Mouse (Mus musculus) CD4-positive, CD25-positive, alpha-beta regulatory T cell, adult 4 months (primary cell): ENCODE data around the gene Osbpl6. TPM values are rescaled to one million over a fixed set of nuclear protein-coding genes. Genes with fewer than 3 reads are reported as not detected.

ENCODE experiments used
- ATAC-seq: one replicate; pipeline ENCODE4 v1.8.0; 2017
- polyA plus RNA-seq, 2 experiments: library from polyadenylated mRNA; unstranded; fragments of 100-300 nt; shearing (Covaris generic); gene quantifications; one replicate each; pipeline ENCODE4 v1.2.1; 2017

The Osbpl6 gene
- polyA plus RNA-seq, 2 experiments from 2014 or later = 0.24 to 0.27 TPM

DNA sequence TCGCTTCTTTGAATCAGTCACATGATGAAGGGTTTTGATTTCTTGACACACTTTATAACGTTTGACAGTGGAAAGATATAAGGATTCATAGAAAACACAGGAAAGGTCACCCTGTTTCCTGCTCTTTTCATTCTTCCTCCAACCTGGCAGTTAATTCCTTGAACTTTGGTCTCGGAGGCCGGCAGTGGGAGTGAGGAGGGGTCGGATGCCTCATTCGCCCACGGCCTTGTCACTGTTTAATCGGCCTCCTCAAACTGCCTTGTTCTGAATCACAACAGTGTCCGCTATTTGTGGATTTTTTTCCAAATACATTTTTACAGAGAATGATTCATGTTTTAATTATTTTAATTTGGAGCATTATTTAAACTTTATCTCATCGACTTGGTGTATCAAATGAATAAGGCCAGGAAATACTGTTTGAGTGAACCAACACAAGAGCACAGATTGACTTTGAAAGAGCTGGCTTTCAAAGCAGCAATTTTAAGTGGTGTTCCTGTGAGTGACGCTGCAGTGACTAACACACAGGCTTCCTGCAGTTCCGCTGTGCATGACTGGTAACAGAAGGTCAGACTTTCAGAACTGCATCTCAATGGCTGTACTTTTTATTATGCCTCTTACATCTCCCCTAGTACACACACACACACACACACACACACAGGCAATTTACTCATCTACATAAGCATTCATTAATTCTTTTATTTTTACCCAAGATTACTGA, 98.0 kb downstream of the Osbpl6 start:
- ATAC-seq = no peak

DNA sequence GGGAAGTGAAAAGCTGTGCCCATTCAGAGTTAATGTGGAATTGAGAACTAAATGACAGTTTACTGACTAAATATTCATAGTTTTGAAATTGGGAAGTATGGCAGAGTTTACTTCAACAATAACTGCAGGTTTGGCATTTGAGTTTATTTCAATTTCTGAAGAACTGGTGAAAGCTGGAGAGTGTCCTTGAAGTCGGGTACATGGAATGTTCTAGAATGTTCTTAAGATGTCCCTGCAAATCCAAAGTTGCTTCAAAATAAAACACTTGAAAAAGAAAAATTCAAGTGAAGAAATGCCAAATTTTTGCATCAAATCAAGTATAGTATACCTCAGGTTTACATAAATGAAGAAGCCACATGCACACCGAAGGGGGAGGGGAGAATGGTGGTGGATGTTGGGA, 98.7 kb downstream of the Osbpl6 start:
- ATAC-seq = no peak

DNA sequence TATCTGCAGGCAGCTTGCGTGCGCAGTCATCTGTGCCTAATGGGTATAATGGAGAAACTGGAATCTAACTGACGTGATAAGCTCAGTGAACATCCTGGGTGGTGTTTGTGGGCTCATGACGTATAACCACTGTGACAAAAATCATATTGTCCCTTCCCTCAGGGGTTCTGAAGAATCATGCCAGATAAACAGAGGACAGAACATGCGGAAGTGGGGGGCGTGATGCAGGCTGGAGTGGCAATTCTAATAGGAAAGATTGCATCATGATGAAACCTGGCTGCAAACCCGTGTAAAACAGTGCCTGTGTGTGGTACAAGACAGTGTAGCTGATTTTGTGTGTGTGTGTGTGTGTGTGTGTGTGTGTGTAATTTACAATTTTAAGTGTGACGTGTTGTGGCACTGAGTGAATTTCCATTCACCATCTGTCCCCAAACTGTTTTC, 105.0 kb downstream of the Osbpl6 start:
- no peak for ATAC-seq

DNA sequence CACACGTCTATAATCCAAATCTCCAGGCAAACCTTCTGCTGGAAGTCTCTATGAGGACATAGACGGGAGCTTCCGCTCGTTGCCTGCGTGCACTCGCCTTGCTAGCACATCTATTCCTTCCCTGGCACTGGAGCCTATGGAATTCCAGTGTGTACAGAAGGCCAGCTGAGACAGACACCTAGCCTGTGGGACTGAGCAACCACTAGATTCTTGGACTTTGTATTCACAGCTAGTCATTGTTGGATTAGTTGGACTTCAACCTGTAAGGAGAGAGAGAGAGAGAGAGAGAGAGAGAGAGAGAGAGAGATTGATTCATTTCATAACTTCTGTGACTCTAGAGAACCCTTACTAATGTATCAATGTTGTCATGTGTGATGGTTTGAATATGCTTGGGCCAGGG, 105.8 kb downstream of the Osbpl6 start:
- no peak for ATAC-seq

DNA sequence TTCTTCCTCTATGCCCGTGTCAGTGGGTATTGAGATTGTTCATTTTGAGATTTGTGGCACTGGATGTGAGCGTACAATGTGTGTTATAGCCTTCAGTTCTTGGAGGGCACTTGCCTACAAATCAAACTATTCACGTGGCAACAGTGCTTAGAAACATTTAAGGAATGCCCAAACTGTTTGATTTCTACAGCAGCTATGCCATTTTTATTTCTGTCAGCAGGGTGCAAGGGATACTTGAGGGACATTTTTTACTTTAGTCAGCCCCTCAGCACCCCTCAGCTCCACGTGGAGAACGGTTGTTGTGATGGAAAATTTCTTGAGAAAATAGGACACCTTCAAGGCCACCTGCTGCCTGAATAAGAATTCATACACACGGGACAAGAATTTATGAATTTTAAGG, 106.6 kb downstream of the Osbpl6 start:
- ATAC-seq = no peak

DNA sequence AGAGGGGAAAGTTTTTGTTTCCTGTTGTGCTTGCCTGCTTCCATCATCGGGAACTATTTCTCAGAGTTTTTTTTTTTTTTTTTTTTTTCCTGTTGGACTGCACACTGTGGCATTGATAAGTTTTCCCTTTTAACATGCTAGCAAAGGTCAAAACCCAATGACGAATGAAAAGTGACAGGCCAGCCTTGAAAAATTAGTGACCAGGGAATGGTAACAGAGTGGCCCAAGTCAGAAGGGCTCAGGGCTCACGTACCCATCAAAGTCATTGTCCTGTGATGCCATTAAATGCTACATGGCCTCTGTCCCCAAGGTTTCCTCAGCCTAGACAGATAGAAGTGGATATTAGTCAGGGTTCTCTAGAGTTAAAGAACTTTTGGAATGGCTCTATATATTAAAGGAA, 107.0 kb downstream of the Osbpl6 start:
- ATAC-seq = no peak

DNA sequence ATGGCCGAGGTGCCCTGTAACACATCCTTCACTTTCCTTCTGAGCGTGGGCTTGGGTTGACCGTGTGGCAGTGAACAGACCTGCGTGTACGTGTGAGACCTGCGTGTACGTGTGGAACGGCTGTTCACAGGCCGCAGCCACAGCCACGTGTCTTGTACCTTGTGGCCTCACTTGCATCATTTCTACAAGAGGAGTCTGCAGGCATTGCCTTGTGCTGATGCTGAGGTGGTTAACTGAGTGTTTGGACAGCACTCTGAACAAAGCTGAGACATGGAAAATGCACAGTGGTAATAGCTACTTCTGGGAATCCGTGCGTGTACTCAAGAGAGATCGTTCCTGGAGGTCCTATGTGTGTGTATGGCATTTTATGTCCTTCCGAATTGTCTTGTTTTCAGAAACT, 111.2 kb downstream of the Osbpl6 start:
- no peak for ATAC-seq

DNA sequence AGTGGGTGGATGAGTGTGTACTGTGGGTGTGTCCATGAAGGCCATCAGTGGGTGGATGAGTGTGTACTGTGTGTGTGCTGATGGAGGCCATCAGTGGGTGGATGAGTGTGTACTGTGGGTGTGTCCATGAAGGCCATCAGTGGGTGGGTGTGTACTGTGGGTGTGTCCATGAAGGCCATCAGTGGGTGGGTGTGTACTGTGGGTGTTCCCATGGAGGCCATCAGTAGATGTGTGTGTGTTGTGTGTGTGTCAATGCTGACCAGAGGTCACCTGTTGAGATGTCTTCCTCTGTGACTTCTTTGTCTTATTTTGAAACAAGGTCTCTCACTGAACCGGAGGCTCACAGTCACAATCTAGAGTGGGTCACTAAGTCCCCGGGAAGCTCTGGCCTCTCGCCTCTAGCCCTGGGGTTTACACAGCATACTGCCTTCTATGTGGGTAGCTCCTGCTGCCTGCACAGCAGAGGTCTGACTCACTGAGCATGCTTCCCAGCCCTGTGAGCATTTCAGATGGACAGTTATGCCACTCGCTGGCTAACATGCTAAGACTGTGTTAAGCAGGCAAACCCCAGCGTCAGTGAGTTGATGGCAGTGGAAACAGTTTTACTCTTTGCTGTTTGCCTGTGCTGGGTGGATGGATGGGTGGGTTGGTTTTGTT, 112.2 kb downstream of the Osbpl6 start:
- no peak for ATAC-seq

DNA sequence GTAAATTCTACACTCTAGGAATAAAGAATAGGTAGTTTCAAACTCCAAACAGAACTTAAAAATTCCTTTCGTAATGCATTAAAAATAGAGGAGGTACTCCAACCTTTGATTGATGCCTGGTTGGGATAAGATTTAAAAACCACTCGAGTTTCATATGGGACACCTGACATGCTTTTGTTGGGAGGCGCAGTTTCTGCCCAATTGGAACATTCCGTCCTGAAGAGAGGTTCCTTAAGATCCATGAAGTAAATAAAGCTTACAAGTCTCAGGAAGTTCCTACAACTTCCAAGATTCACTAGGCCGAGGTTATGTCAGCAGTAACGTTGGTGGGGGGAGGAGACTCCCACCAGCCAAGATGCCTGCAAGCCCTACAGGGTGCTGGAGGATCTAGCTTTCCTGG, 115.3 kb downstream of the Osbpl6 start:
- no peak for ATAC-seq

DNA sequence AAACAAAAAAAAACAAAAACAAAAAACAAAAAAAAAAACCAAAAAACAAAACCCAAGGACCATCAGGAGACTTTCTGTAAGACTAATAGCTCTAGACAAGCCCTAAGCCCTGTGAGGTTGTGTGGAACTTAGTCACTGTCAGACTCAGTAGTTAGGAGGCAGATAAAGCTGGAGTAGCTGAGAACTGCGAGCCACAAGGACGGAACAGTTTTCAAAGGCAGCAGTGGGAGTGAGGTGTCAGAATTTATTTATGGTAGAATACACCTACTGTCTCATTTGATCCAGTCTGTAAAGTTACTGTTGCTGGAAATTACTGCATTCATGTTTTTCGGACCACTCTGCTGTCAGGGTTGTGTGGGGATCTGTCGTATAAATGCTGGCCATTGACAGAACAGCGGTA, 118.1 kb downstream of the Osbpl6 start:
- no peak for ATAC-seq

DNA sequence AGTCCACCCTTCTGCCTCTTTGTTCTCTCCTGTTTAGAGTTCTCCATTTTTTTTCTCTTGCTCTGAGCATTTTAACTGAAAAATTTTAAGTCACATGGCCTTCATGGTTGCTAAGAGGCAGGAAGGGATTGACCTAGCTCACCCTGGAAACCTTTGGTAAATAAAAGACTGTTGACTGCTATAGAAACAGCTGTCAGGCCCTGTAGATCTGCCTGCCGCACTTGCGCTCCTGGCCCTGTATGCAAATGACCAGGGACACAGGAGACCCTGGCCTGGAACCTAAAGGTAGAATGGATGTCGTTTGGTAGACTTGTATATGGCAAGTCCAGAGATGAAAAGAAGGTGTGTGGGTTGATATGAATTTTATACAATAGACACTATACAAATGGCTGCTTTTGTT, 119.3 kb downstream of the Osbpl6 start:
- no peak for ATAC-seq

DNA sequence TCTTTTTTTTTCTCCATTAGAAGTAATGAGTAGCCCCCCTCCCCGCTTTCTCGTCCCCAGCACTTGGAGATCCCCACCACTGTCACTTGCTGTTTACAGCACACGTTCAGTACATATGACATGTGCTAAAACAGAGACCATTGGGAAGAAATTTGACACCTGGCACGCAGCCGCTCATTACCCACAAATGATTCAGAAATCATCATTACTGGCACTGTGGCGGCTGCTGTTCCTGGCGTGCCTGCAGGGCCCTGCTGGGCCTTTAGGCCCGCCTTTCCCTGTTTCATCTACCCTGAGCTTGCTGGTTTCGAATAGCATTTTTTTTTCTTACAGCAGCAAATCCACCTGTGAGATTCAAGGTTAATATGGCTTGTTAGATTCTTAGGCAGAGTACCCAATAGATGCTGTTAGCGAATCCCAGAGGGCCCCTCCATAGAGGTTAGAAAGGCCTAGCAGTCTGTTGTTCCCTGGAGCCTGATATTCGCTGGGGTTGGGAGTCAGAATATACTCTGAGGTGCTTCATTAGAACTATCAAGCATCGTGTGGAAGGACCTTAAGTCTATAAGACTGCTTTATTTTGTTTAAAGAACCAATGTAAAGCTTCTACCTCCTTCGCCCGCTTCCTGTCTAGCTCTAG, 126.3 kb downstream of the Osbpl6 start:
- ATAC-seq = no peak

DNA sequence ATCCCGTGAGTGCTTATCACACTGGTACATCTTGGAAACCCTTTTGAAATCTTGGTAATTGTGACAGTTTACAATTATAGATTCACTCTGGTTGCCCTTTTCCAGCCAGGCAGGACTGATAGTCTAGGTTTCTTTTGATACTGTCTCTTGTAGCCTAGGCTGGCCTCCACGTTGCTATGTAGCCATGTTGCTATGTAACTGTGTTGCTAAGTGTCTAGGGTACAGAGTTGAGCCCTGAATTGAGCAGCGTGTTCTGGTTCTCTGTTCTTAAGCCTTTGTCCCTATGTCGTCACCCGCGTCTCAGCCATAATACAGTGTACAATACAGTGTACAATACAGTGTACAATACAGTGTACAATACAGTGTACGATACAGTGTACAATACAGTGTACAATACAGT, 128.6 kb downstream of the Osbpl6 start:
- ATAC-seq = no peak

DNA sequence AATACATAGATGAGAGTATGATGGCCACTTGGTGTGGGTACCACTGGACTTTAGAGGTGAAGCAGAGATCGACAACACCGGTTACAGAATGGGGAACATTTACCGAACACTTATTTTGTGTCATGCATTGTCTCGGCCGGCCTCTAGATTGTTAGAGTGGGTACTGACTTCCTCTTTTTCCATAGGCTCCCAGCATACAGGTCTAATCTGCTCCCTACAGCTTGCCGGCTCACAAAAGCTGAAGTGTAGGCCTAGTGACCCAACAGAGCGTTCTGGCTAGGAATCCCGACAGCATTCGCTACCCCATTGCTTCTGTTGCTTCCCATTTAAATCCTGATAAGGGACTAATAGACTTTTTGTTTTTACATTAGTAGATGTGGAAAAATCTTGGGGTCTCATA, 135.6 kb downstream of the Osbpl6 start:
- no peak for ATAC-seq

DNA sequence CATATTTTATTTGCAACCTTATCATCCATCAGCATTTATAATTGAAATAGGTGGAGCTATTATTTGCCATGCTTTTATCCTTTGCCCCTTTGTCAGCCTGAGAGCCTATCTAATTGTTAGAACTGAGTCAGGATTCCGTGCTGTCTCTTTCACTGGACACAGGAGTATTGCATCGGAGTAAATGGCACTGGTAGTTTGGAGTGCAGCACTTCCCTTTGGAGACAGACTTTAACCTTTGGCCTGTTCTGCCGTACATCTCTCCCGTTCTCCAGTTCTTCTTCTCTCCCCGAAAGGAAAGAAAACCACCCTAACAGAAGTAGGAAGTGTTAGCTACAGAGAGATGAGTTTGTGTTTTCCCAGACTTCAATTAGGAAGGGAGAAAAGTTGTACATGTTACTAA, 136.6 kb downstream of the Osbpl6 start:
- ATAC-seq = no peak

DNA sequence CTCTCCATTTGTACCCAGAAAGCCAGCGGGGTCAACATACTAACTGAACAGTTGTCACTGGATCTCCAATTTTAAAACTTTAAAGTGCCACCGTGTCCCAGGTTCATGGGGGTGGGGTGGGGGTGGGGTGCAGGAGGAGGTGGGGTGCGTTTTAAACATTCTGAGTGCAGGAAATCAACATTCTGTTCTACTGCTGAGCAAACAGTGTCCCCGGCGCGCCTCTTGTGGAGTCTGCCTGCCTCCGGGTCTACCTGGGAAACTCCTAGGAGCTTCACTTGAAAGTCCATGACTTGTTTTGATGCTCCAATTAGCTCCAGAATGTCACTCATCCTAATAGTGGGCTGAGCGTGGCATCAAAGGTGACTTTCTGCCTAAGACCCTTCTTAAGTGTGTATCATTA, 139.2 kb downstream of the Osbpl6 start:
- no peak for ATAC-seq

DNA sequence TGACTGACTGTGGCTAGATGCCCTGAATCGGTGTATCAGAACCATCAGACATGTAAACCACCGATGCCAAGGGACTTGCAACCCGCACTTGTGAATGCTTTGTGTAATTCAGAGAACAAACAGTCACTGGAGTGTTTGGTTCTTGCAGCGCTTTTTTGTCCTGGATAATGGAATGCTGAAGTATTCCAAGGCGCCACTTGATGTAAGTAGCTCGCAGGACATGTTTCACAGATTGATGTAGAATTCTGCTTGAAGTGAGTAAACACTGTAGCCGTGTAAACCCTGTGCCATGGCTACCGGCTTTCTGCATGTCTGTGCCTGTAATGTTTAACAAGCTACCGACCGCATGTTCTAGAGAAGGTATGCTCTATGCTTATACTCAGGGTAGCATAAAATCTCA, 141.9 kb downstream of the Osbpl6 start:
- no peak for ATAC-seq

DNA sequence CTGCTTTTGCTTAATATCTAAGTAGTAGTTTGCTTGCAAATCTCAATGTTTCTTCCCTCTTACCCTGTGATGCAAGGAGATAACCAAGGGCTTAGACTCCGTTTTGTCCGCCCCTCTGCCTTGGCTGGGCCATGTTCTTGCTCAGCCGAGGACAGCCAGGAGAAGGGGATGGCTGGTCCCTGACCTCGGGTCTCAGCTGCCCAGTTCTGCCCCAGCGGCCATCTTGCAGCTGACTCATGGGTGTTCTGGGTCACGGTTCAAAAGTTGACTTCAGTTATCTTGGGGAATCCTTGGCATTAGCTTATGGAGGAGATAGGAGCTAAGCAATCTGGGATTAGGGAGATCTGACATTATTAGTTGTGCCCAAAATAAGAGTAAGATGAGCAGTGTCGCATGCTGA, 142.5 kb downstream of the Osbpl6 start:
- no peak for ATAC-seq

DNA sequence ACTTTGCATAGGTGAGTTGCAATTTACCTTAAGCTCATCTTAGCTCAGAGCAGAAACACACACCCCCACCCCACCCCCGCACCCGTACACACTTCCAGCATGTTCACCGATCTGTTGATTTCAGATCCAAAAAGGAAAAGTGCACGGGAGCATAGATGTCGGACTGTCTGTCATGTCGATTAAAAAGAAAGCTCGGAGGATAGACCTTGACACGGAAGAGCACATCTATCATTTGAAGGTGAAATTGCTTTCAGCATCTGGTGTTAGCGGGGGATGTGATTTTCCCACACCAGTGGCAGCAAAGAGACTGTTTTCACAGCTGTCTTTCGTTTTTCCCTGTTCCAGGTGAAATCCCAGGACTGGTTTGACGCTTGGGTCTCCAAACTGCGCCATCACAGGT, 143.0 kb downstream of the Osbpl6 start:
- no peak for ATAC-seq

DNA sequence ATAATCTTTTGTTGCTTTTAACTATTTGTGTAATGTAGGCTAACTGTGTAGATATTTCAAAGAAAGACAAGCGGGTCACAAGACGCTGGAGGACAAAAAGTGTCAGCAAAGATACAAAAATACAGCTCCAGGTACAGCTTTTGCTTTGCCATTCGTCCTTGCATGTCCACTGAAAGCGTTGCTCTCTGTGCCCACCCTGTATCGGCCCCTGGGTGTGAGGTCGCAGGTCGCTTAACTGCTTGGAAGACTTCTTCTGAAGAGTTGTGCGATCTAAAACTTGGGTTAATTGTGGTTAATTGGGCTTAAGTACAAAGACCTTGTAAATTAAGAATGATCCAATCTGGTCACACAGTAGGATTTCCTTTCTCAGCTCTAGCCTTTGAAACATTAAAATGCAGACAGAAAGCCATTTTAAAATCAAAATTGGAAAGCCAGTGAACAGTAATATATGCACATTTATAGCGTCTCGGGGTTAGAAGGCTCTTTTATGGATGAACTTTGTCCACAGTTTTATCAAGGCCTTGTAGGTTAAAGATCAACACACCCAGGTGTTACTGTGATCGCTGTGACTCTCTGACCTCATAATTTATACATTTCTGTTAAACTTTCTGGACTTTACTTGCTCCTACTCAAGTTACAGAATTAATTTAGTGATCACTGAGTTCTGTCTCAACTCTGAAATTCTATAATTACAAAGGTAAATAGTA, 149.7 kb downstream of the Osbpl6 start:
- no peak for ATAC-seq

DNA sequence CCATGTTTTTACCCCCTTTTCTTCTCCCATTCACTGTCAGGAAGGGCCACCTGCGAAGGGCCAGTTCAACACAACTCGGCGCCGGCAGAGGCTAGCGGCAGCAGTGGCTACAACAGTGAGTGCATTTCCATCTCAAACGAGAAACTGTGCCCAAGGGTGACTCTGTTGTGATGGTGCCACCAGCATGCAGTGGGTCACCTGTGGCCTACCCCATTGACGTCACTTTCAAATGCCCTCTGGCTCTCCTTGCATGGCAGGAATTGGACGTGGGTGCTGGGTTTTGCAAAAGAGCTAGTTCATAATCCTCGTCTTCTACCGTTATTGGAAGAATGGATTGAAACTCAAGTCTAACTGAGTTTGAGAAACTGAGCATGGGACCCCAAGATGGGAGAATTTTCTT, 153.8 kb downstream of the Osbpl6 start:
- no peak for ATAC-seq

DNA sequence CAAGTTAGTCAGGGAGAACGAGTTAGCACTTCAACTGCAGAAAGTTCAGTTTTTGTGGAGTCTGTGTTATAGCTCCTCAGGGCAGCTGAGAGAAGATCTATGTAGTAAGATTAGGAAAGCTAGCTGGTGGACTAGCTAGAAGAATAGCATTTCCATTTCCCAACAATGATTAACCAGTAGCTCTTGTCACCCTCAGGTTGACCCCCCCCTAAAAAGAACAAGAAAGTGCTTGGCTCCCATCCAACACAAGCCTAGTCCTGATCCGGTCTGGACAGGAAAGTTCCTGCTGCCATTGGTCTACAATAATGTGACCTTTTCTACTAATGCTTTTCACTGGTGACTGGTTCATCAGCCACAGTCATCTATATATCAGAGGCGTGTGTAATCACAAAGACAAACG, 157.6 kb downstream of the Osbpl6 start:
- no peak for ATAC-seq

DNA sequence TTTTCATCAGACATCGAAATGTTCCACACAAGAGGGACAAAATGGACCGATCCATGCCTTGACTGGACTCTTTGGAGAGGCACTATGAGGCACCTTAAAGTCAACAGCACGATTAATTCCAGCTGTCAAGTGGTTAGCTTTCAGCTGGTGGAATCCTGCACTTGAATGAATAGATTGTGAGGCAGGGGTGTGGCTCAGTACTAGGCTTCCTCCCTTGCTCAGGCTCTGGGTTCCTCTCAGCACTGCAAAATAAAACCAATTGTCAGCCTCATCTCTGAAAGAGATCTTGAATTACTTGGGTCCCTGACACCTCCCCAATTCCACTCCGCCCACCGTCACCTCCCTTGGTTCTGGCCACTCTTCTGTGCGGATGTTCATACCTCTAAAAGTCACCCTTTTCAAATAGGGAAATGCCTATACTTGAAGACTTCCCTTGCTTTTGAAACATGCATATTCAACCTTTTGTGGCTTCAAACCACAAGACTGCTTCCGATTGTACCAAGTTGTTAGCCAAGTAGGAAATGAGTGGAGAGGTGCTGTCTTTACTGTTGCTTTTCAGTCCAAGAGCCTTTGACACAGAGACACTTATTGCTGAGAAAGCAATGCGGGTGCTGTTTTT, 160.7 kb downstream of the Osbpl6 start:
- no peak for ATAC-seq
